ENCODE assay signal across 18 mouse cellular contexts in genomic region chr14:44730711-44731110, GRCm38 (mm10). TPM values are rescaled to one million over a fixed set of nuclear protein-coding genes. Genes with fewer than 3 reads are reported as not detected.
"Had no signal": no experiment of that assay in that cellular context is flagged by ENCODE, and none has a peak within 500 bp of the region (broad histone marks: within the 10 kb centered on the region; RNA-seq: fewer than 3 reads in every experiment).

No protein-coding gene starts in this region.

RNA-seq across cellular contexts. Expression of gene Gm8267, which starts 19.4 kb away (rescaled TPM):
- total RNA-seq: megakaryocyte progenitor cell, adult 5-6 weeks; midbrain, postnatal 0 days; monocyte, adult 5-6 weeks; neutrophil, adult 5-6 weeks had no signal
- polyA plus RNA-seq: liver, postnatal 0 days; lung, adult 2 months; lung, embryonic 15.5 days; lung, postnatal 0 days; macrophage; midbrain, embryonic 11.5 days; midbrain, embryonic 13.5 days; midbrain, embryonic 15.5 days; neural tube, embryonic 12.5 days; neural tube, embryonic 14.5 days; small intestine, adult 2 months; stomach, embryonic 14.5 days; stomach, embryonic 16.5 days; thymus, postnatal 0 days had no signal

RNA-seq across cellular contexts. Expression of gene Gm8257, which starts 24.5 kb away (rescaled TPM):
- total RNA-seq: megakaryocyte progenitor cell, adult 5-6 weeks; midbrain, postnatal 0 days; monocyte, adult 5-6 weeks; neutrophil, adult 5-6 weeks had no signal
- polyA plus RNA-seq: liver, postnatal 0 days; lung, adult 2 months; lung, embryonic 15.5 days; lung, postnatal 0 days; macrophage; midbrain, embryonic 11.5 days; midbrain, embryonic 13.5 days; midbrain, embryonic 15.5 days; midbrain, postnatal 0 days; neural tube, embryonic 12.5 days; neural tube, embryonic 14.5 days; small intestine, adult 2 months; stomach, embryonic 14.5 days; stomach, embryonic 16.5 days; thymus, postnatal 0 days had no signal
